Mouse (Mus musculus) 3134 (cell line): ENCODE data around the gene Snrnp70.
"Not testable (repeated sequence)": the region's sequence is repeated elsewhere in the genome, so short reads cannot be mapped to it uniquely, and the experiment has no call there.

Experiments used
- DNase-seq: peaks from one replicate; pipeline ENCODE4 v3.0.0-alpha.2; 2011; ENCODE audit warnings: low spot score; ENCODE audit not compliant: insufficient read length; ENCODE audit errors: extremely low read depth

Snrnp70 gene

GRCm38 (mm10) chr7:45369022-45369745, 26.4 kb downstream of the Snrnp70 start:
- DNase-seq: no peak

- peak; percentile 34 for DNase-seq
Measured at GRCm38 (mm10) chr7:45368178-45368577, 27.4 kb downstream of the Snrnp70 start.

- peak; percentile 98 for DNase-seq
Measured at GRCm38 (mm10) chr7:45367020-45367880, 28.3 kb downstream of the Snrnp70 start.

GRCm38 (mm10) chr7:45366652-45367019, 28.9 kb downstream of the Snrnp70 start, which contains the start of gene Ppfia3:
TSS of gene Ppfia3 (minus strand) at chr7:45367019.
- DNase-seq: no peak

- DNase-seq: peak; percentile 65
Measured at GRCm38 (mm10) chr7:45365742-45366651, 29.5 kb downstream of the Snrnp70 start.

- no peak for DNase-seq
Measured at GRCm38 (mm10) chr7:45363983-45364382, 31.6 kb downstream of the Snrnp70 start.

- DNase-seq: no peak
Measured at GRCm38 (mm10) chr7:45362801-45363200, 32.7 kb downstream of the Snrnp70 start.

GRCm38 (mm10) chr7:45361243-45361804, 34.2 kb downstream of the Snrnp70 start:
- no peak for DNase-seq

- no peak for DNase-seq
Measured at GRCm38 (mm10) chr7:45360404-45361125, 35.0 kb downstream of the Snrnp70 start.

- not testable (repeated sequence) for DNase-seq
Measured at GRCm38 (mm10) chr7:45359081-45359480, 36.5 kb downstream of the Snrnp70 start.

- no peak for DNase-seq
Measured at GRCm38 (mm10) chr7:45356087-45356486, 39.5 kb downstream of the Snrnp70 start.

- no peak for DNase-seq
Measured at GRCm38 (mm10) chr7:45355318-45356020, 40.1 kb downstream of the Snrnp70 start.

GRCm38 (mm10) chr7:45353041-45353440, 42.5 kb downstream of the Snrnp70 start:
- DNase-seq: no peak

GRCm38 (mm10) chr7:45346905-45347304, 48.6 kb downstream of the Snrnp70 start:
- DNase-seq: no peak

GRCm38 (mm10) chr7:45343543-45343942, 52.0 kb downstream of the Snrnp70 start:
- DNase-seq: no peak

- DNase-seq: no peak
Measured at GRCm38 (mm10) chr7:45342081-45342480, 53.5 kb downstream of the Snrnp70 start.

- peak; percentile 74 for DNase-seq
Measured at GRCm38 (mm10) chr7:45341303-45341702, 54.2 kb downstream of the Snrnp70 start.

- DNase-seq: peak; percentile 46
Measured at GRCm38 (mm10) chr7:45340669-45341068, 54.9 kb downstream of the Snrnp70 start.

GRCm38 (mm10) chr7:45340066-45340442, 55.5 kb downstream of the Snrnp70 start:
- DNase-seq: no peak
